Mouse (Mus musculus): ENCODE data around the gene A630023A22Rik.

Gene A630023A22Rik

GRCm38 (mm10) chr14:34102601-34103000 lies at the start of gene A630023A22Rik:
Gene A630023A22Rik (minus strand): TSS chr14:34102754.
- no peak for DNase-seq (ENCODE audit: low spot score in 2 of 2)

GRCm38 (mm10) chr14:34152342-34152741 lies 49.8 kb upstream of the A630023A22Rik start, which contains the start of gene Npy4r:
Gene Npy4r (minus strand): TSS chr14:34152489.
- DNase-seq (ENCODE audit: low spot score in 2 of 2) = no peak

GRCm38 (mm10) chr14:34142915-34143314 lies 40.4 kb upstream of the A630023A22Rik start:
- DNase-seq (ENCODE audit: low spot score in 2 of 2) = no peak

- no peak for DNase-seq (ENCODE audit: low spot score in 2 of 2)
Measured at GRCm38 (mm10) chr14:34142316-34142715, 39.8 kb upstream of the A630023A22Rik start.

- DNase-seq (ENCODE audit: low spot score in 2 of 2) = no peak
Measured at GRCm38 (mm10) chr14:34139671-34140664, 37.4 kb upstream of the A630023A22Rik start.

GRCm38 (mm10) chr14:34135391-34135790 lies 32.8 kb upstream of the A630023A22Rik start:
- DNase-seq (ENCODE audit: low spot score in 2 of 2) = no peak

- DNase-seq (ENCODE audit: low spot score in 2 of 2) = no peak
Measured at GRCm38 (mm10) chr14:34131216-34131615, 28.7 kb upstream of the A630023A22Rik start.

- no peak for DNase-seq (ENCODE audit: low spot score in 2 of 2)
Measured at GRCm38 (mm10) chr14:34121691-34122090, 19.1 kb upstream of the A630023A22Rik start.

GRCm38 (mm10) chr14:34120923-34121351 lies 18.4 kb upstream of the A630023A22Rik start:
- no peak for DNase-seq (ENCODE audit: low spot score in 2 of 2)

GRCm38 (mm10) chr14:34120016-34120910 lies 17.7 kb upstream of the A630023A22Rik start:
- DNase-seq (ENCODE audit: low spot score in 2 of 2) = no peak

GRCm38 (mm10) chr14:34119046-34119723 lies 16.6 kb upstream of the A630023A22Rik start:
- DNase-seq (ENCODE audit: low spot score in 2 of 2) = no peak

GRCm38 (mm10) chr14:34114311-34114710 lies 11.8 kb upstream of the A630023A22Rik start:
- DNase-seq (ENCODE audit: low spot score in 2 of 2) = no peak

- no peak for DNase-seq (ENCODE audit: low spot score in 2 of 2)
Measured at GRCm38 (mm10) chr14:34107594-34107993, 5.0 kb upstream of the A630023A22Rik start.

GRCm38 (mm10) chr14:34106389-34107062 lies 4.0 kb upstream of the A630023A22Rik start:
- peak; percentile 12 to 21 for DNase-seq (ENCODE audit: low spot score in 2 of 2)

- peak; percentile 22 to 43 for DNase-seq (ENCODE audit: low spot score in 2 of 2)
Measured at GRCm38 (mm10) chr14:34104892-34105291, 2.3 kb upstream of the A630023A22Rik start.

- DNase-seq (ENCODE audit: low spot score in 2 of 2) = no peak
Measured at GRCm38 (mm10) chr14:34103855-34104254, 1.3 kb upstream of the A630023A22Rik start.

GRCm38 (mm10) chr14:34096161-34096560 lies 6.4 kb downstream of the A630023A22Rik start:
- DNase-seq (ENCODE audit: low spot score in 2 of 2) = no peak

GRCm38 (mm10) chr14:34092856-34093255 lies 9.7 kb downstream of the A630023A22Rik start:
- DNase-seq (ENCODE audit: low spot score in 2 of 2) = no peak

- DNase-seq (ENCODE audit: low spot score in 2 of 2) = no peak
Measured at GRCm38 (mm10) chr14:34091475-34091874, 11.1 kb downstream of the A630023A22Rik start.

GRCm38 (mm10) chr14:34089796-34090195 lies 12.8 kb downstream of the A630023A22Rik start:
- no peak for DNase-seq (ENCODE audit: low spot score in 2 of 2)

All from natural killer cell, adult 2 months (primary cell).